Mouse (Mus musculus) hindlimb bud, embryonic 11.5 days (tissue): ENCODE data around the gene Bpifb4.

ENCODE experiments used
- DNase-seq: peaks from one replicate; pipeline ENCODE4 v3.0.0-alpha.2; 2012; ENCODE audit warnings: low read depth, low spot score; ENCODE audit errors: extremely low spot score

Gene Bpifb4

GRCm38 (mm10) chr2:153937843-153938242 lies at the start of gene Bpifb4:
TSS of gene Bpifb4 (plus strand) at chr2:153938212.
- no peak for DNase-seq

- no peak for DNase-seq
Measured at GRCm38 (mm10) chr2:153899111-153899510, 38.9 kb upstream of the Bpifb4 start.

- no peak for DNase-seq
Measured at GRCm38 (mm10) chr2:153900088-153900487, 37.9 kb upstream of the Bpifb4 start, which contains the start of gene Bpifb6. TSS of gene Bpifb6 (plus strand) at chr2:153900388.

- DNase-seq: no peak
Measured at GRCm38 (mm10) chr2:153902726-153903125, 35.3 kb upstream of the Bpifb4 start.

DNA sequence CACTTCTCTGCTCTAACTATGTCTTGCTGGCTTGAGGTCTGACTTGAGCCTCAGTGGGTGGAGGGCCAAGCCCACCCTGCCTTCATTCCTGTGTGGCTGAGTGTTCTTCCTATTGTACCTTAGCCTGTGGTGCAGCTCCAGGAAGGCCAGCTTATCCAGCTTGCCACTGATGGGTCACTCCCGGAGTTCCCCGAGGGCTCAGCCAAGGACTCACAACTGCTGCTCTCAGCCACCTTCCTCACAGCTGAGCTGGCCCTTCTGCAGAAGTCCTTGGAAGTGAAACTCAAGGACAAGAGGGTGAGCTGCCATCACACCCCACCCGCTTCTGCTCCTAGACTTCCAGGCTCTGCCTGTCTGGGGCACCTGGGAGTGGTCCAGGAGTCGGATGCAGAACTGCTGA lies 31.4 kb upstream of the Bpifb4 start:
- no peak for DNase-seq

- DNase-seq: no peak
Measured at GRCm38 (mm10) chr2:153914151-153914550, 23.9 kb upstream of the Bpifb4 start.

GRCm38 (mm10) chr2:153917930-153918329 lies 20.1 kb upstream of the Bpifb4 start, which contains the start of gene Bpifb3:
TSS of gene Bpifb3 (plus strand) at chr2:153918230.
- no peak for DNase-seq

GRCm38 (mm10) chr2:153921246-153921645 lies 16.8 kb upstream of the Bpifb4 start:
- DNase-seq: no peak

DNA sequence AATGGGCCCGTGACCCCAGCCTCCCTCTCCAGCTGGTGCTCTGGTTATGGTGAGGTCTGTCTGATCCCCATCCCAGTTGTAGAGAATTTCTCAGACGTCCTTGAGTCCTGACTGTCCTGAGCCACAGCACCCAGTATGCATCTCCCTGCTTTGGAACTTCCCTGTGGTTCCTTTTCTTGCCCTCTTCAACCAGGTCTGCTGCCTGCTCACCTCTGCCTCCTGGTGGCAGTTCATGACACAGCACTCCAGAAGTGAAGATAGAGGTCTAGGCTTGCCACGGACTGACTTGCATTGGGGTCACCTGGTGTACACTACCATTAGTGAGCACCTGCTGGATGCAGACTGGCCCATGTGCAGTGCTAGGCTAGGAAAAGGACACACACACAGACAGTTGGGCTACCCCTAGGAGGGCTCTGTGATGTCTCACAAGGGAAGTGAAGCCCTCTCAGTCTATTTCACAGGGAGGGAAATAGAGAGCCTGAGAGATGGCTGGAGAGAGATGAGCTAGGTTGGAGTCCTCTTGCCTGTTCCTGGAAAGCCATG lies 8.1 kb upstream of the Bpifb4 start:
- DNase-seq: peak; percentile 20

- no peak for DNase-seq
Measured at GRCm38 (mm10) chr2:153931125-153931524, 6.9 kb upstream of the Bpifb4 start.

DNA sequence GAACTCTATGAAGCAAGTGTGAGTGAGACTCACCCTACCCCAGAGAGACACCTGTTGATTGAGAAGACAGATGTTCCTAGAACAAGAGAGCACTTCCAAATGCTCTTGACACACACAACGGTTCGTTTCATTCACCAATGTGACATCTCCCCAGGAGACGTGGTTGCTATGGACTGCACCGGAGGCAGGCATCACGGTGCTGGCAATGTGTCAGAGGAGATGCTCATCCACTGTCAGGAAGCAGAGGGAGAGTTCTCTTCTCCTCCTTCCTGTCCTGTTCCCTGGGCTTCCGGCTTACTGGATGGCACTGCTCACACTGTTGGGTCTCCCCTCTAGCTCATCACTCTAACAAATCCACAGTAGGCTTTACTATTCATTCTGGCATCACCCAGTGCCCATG lies 4.7 kb upstream of the Bpifb4 start:
- no peak for DNase-seq

GRCm38 (mm10) chr2:153935348-153935747 lies 2.7 kb upstream of the Bpifb4 start:
- DNase-seq: no peak

- peak; percentile 12 for DNase-seq
Measured at GRCm38 (mm10) chr2:153943537-153943936, 5.5 kb downstream of the Bpifb4 start.

GRCm38 (mm10) chr2:153944567-153944966 lies 6.6 kb downstream of the Bpifb4 start:
- no peak for DNase-seq

DNA sequence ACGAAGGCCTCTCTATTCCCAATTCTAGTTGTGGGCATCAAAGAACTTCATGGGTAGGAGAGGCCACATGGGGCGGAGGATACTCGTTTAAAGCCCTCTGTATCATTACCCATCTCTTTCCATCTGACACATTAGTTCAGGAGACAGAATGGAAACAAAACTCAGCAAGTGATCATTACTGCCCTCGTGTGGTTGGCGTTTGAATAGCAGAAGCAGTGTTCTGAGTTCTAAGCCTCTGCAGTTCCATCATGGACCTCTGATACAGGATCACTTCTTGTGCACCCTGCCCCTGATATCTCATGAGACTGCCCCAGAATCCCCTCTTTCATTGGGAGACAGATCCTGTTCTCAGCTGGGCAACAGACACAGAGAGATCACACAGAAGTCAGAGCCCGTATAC lies 14.9 kb downstream of the Bpifb4 start:
- peak; percentile 35 for DNase-seq

DNA sequence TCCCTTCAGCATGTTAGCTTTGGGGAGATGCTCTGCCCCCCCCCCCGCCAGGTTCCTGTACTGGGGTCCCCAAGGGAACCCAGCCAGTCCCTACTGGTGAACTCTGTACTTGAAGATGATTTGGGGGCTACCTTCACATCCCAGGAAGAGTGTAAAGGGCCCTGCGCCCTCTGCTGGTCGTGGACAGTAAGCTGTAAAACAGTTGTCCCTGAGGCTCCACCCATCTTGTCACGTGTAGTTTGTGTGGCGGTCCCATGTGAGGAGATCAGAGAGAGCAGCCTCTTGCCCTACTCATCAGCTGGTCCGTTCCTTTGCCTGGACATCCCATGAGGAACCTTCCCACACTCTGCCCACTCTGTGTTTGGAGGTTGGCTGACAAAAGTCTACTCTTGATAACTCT lies 15.8 kb downstream of the Bpifb4 start:
- DNase-seq: peak; percentile 35

DNA sequence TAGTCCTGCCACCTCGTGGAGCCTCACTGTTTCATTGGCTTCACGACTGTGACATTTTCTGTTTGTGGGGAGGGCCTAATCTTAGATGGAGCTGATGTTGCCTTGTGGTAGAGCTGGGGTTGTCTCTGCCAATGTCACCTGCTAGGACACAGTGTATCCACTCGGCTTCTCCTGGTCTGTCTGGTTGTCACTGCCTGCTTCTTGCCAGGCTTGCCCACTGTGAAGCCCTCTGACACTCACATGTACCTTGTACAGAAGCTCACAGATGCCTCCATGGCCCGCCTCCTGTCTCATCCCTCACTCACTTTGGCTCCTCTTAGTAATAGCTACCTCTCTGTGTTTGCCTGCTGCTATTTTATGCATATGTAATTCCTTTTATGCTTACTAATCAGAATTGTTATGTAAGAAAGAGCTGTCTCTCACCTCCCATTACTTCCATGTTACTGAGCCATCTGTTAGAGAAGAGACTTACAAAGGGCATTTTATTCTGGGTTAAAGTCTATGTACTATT lies 24.9 kb downstream of the Bpifb4 start:
- no peak for DNase-seq

DNA sequence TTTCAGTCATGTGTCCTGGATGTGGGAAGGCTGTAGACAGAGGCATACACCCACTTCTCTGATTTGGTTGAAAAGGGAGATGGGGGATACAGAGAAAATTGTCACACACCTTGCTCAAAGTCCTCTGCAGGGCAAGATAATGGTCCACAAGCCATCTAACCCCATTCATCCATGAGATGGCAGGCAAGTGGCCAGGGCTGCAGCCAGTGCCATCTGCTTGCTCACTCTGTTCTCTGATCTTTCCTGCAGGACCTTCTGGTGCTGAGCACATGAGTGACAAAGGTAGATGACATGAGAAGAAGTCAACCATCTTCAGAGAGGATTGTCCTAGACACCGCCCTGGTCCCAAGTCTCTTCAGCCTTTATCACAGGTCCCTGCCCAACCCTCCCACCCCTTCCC lies 25.3 kb downstream of the Bpifb4 start:
- DNase-seq: no peak

DNA sequence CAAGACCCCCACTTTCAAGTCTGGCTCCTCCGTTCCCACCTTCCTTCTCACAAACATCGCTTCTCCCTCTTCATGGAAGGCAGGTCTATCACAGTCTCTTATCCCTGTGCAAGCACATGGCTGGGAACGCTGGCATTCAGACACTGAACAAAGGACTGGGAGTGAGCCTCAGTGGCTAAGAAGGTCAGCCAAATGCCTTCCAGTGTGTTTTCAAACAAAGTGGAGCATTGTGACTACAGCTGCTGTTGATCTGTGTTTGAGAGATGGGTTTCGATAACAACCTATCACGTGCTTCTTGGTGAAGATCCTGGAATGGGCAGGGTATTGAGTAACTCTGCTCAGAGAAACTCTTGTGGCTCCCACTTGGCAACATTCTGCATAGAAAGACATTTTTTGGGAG lies 32.2 kb downstream of the Bpifb4 start:
- DNase-seq: no peak

DNA sequence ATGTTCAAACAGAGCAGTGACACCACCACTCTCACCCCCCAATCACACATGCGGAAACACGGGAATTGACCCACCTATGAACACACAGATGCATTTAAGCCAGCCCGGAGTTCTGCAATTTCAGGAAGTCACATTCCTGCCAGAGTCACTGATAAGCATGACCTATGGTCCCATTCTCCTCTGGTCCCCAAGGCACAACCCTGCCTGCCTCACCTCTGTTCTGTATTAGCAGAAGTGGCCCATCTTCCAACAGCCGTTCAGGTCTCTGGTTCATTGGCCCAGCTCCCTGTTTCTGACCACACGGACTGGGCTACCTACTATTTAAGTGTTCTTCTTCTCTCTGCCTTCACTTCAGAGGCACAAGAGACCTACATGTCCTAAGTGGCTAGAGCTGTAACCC lies 36.6 kb downstream of the Bpifb4 start, which contains the start of gene Bpifa6:
TSS of gene Bpifa6 (plus strand) at position 364 of the 400 bp plus-strand sequence.
- DNase-seq: no peak

- peak; percentile 39 for DNase-seq
Measured at GRCm38 (mm10) chr2:153995770-153996169, 57.8 kb downstream of the Bpifb4 start.

- no peak for DNase-seq
Measured at GRCm38 (mm10) chr2:154000501-154000900, 62.5 kb downstream of the Bpifb4 start.

DNA sequence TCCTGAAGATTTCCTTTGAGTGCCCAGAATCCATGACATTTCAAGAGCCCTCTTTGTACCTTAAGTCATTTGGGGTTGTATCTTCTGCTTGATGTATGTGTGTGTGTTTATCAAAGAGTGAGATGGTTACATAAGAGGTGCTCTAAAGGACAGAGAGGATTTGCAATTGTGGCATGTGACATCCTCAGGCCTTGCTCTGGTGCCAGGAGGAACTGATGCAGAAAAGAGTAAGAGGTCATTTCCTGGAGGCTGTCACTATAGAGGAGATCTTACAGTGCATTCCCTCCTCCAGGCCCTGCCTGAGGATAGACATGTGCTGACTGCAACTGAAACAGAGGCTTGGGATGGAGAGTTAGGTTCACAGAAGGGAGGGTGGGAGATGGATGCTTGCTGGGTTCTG lies 63.0 kb downstream of the Bpifb4 start:
- DNase-seq: no peak
